Mouse (Mus musculus): Measurements from ENCODE around the gene Cpxcr1. TPM values are rescaled to one million over a fixed set of nuclear protein-coding genes. Genes with fewer than 3 reads are reported as not detected.

The Cpxcr1 gene
- polyA plus RNA-seq (2012; rRNA removed), result not detected in 2 replicates

DNA sequence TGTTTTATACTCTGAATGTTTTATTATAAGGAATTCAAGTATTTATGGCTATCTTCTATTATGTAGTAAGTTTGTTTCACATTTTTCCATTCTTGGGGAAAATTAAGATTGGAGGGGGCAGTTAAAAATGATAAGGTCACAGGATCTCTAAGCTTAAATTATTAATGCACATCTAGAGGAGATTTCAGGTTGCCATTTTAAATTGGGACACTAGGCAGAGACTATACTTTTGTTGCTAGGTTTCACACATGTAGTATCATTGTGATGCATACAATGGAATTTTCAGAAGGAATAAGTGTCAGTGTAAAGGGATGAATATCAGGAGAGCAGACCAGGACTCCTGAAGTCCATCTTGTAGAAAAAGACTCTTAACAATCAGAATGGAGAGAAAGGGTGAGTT is at the start of gene Cpxcr1:
Cpxcr1 (plus strand) TSS at position 301 of the 400 bp plus-strand sequence.
- DNase-seq (ENCODE audit: extremely low spot score in 1 of 2, low spot score in 1 of 2), result no peak

Other genes starting within 250 kb of the Cpxcr1 start
- not detected in 2 replicates for gene H2afb2, start 232.2 kb downstream of the Cpxcr1 start, polyA plus RNA-seq (2012; rRNA removed)

Measured in frontal cortex, adult 2 months (tissue).